Mouse (Mus musculus): Measurements from ENCODE around the gene Cryba1. TPM values are rescaled to one million over a fixed set of nuclear protein-coding genes. Genes with fewer than 3 reads are reported as not detected.

Gene Cryba1
- polyA plus RNA-seq, 1 experiment from 2014 or later: 2.7 TPM

DNA sequence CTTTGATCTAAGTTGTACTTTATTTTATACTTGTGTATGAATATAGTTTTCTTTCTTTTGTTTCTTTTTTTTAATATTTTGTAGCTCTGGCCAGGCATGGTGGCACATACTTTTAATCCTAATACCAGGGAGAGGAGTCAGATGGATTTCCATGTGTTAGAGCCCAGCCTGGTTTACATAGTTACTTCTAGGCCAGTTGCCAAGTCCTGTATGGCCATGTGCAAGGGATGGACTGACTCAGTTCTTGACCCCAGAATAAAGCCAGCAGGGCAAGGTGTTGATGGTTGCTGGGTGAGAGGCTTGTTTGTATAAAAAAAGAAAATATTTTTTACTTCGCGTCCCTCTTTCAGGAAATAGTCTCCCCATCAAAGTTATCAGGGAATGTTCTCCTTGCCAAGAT is 52.3 kb downstream of the Cryba1 start:
- Histone ChIP-seq H3K9me3 (ENCODE audit: control insufficient read depth, low read length) (no peaks in the 10 kb centered on the region), H3K27me3 (ENCODE audit: control insufficient read depth, insufficient read depth, low read length) (no peaks in the 10 kb centered on the region), H3K27ac (ENCODE audit: low read depth, low read length) (no peak overlapping the region), H3K9ac (ENCODE audit: low read depth, low read length) (no peak overlapping the region), H3K4me1 (replicated peaks; ENCODE audit: control insufficient read depth, insufficient read depth, low read length) (no peaks in the 10 kb centered on the region), H3K4me2 (replicated peaks; ENCODE audit: low read depth, low read length) (no peak overlapping the region), H3K36me3 (ENCODE audit: control insufficient read depth, insufficient read depth, low read length) (no peaks in the 10 kb centered on the region), H3K4me3 (ENCODE audit: low read depth, low read length) (no peak overlapping the region)
- WGBS: 100% methylated on average over 2 of the region's 2 CpGs
- ATAC-seq (ENCODE audit: low FRiP score) (no peak), DNase-seq (ENCODE audit: low spot score) (no peak)

Other genes starting within 250 kb of the Cryba1 start
- gene Ankrd13b, start 235.6 kb downstream of the Cryba1 start, polyA plus RNA-seq (2014; fragmentation: Nextera tagmentation; extraction: Ambion mirVana): 13.1 and 13.9 TPM in 2 replicates
- gene Git1, start 231.7 kb downstream of the Cryba1 start, polyA plus RNA-seq (2014; fragmentation: Nextera tagmentation; extraction: Ambion mirVana): 12.6 and 18.6 TPM in 2 replicates
- gene Abhd15, start 210.2 kb downstream of the Cryba1 start, polyA plus RNA-seq (2014; fragmentation: Nextera tagmentation; extraction: Ambion mirVana): 2.1 and 3.0 TPM in 2 replicates
- 27.7 and 27.9 TPM in 2 replicates for gene Trp53i13, start 209.3 kb downstream of the Cryba1 start, polyA plus RNA-seq (2014; fragmentation: Nextera tagmentation; extraction: Ambion mirVana)
- gene Gm10392, start 206.1 kb downstream of the Cryba1 start, polyA plus RNA-seq (2014; fragmentation: Nextera tagmentation; extraction: Ambion mirVana): 0.13 TPM in 1 of 2 replicates, not detected in the other
- gene Taok1, start 117.5 kb downstream of the Cryba1 start, polyA plus RNA-seq (2014; fragmentation: Nextera tagmentation; extraction: Ambion mirVana): 20.4 and 26.3 TPM in 2 replicates
- 5.0 and 15.3 TPM in 2 replicates for gene Nufip2, start 39.1 kb downstream of the Cryba1 start, polyA plus RNA-seq (2014; fragmentation: Nextera tagmentation; extraction: Ambion mirVana)
- gene Myo18a, start 38.0 kb upstream of the Cryba1 start, polyA plus RNA-seq (2014; fragmentation: Nextera tagmentation; extraction: Ambion mirVana): 22.7 and 29.2 TPM in 2 replicates
- gene Gm10277, start 62.5 kb upstream of the Cryba1 start, polyA plus RNA-seq (2014; fragmentation: Nextera tagmentation; extraction: Ambion mirVana): 0.74 and 0.96 TPM in 2 replicates
- 7.6 and 8.6 TPM in 2 replicates for gene Pipox, start 168.8 kb upstream of the Cryba1 start, polyA plus RNA-seq (2014; fragmentation: Nextera tagmentation; extraction: Ambion mirVana)
- gene Sez6, start 205.5 kb upstream of the Cryba1 start, polyA plus RNA-seq (2014; fragmentation: Nextera tagmentation; extraction: Ambion mirVana): 13.3 TPM in 2 replicates